Mouse (Mus musculus) erythroblast, embryonic 14.5 days (primary cell): Measurements from ENCODE around the gene Smg9.

ENCODE experiments used
- GATA1 ChIP-seq: IDR thresholded peaks from 2 replicates; pipeline ENCODE4 v1.6.1; 2012; ENCODE audit warnings: low read length, inconsistent platforms, mixed read lengths
- TAL1 ChIP-seq: IDR thresholded peaks from 3 replicates; pipeline ENCODE4 v1.6.1; 2012; ENCODE audit warnings: low read length, inconsistent platforms, mixed read lengths

- TF ChIP-seq GATA1: no peak
- no peak for TF ChIP-seq TAL1
Observed at GRCm38 (mm10) chr7:24398364-24398913, 980 bp upstream of the Smg9 start.
